Mouse (Mus musculus): ENCODE data around the gene Katnb1. TPM values are rescaled to one million over a fixed set of nuclear protein-coding genes. Genes with fewer than 3 reads are reported as not detected.

The Katnb1 gene
- polyA plus RNA-seq, 1 experiment from 2014 or later: 17.8 TPM

- Histone ChIP-seq H3K36me3 (no peaks in the 10 kb centered on the region), H3K27me3 (replicated peaks) (peaks cover 71% of the 10 kb centered on the region), H3K9me3 (replicated peaks) (no peaks in the 10 kb centered on the region), H3K4me1 (peaks cover 51% of the 10 kb centered on the region), H3K4me3 (peak overlapping the region; percentile 61), H3K4me2 (peak overlapping the region; percentile 73), H3K27ac (0 out of 2 replicates have a peak overlapping the region, but pooled peaks have one; percentile 17), H3K9ac (peak overlapping the region; percentile 63)
- WGBS (ENCODE audit: insufficient replicate concordance): 1% methylated on average over 60 of the region's 66 CpGs
- peak; percentile 46 for ATAC-seq
Observed at GRCm38 (mm10) chr8:95142075-95142831, 61.3 kb downstream of the Katnb1 start.

- Histone ChIP-seq H3K27ac (peak overlapping the region; percentile 17; the same call in 1 of the 2 replicates), H3K4me2 (peak overlapping the region; percentile 73), H3K36me3 (no peaks in the 10 kb centered on the region), H3K4me3 (peak overlapping the region; percentile 61; the same call in 1 of the 2 replicates), H3K4me1 (peaks cover 48% of the 10 kb centered on the region), H3K9me3 (replicated peaks) (no peaks in the 10 kb centered on the region), H3K9ac (no peak overlapping the region), H3K27me3 (replicated peaks) (peaks cover 62% of the 10 kb centered on the region)
- ATAC-seq: no peak
- WGBS (ENCODE audit: insufficient replicate concordance): 37% methylated on average over 17 of the region's 17 CpGs
Observed at GRCm38 (mm10) chr8:95142985-95143804, 62.2 kb downstream of the Katnb1 start.

GRCm38 (mm10) chr8:95143805-95144630 lies 63.0 kb downstream of the Katnb1 start:
- no peak for ATAC-seq
- Histone ChIP-seq H3K4me2 (no peak overlapping the region), H3K9me3 (replicated peaks) (no peaks in the 10 kb centered on the region), H3K27ac (no peak overlapping the region), H3K27me3 (replicated peaks) (peaks cover 55% of the 10 kb centered on the region), H3K4me1 (peaks cover 48% of the 10 kb centered on the region), H3K36me3 (no peaks in the 10 kb centered on the region), H3K4me3 (no peak overlapping the region), H3K9ac (no peak overlapping the region)
- 63% methylated on average over 6 of the region's 6 CpGs for WGBS (ENCODE audit: insufficient replicate concordance)

- H3K4me2 ChIP-seq: no peak overlapping the region
- H3K36me3 ChIP-seq: no peaks in the 10 kb centered on the region
- H3K9me3 ChIP-seq (replicated peaks): no peaks in the 10 kb centered on the region
- H3K4me1 ChIP-seq: peaks cover 53% of the 10 kb centered on the region
- no peak overlapping the region for H3K27ac ChIP-seq
- peaks cover 55% of the 10 kb centered on the region for H3K27me3 ChIP-seq (replicated peaks)
- ATAC-seq: no peak
- WGBS (ENCODE audit: insufficient replicate concordance): 41% methylated on average over 2 of the region's 2 CpGs
- no peak overlapping the region for H3K9ac ChIP-seq
- no peak overlapping the region for H3K4me3 ChIP-seq
Observed at GRCm38 (mm10) chr8:95144631-95145015, 63.6 kb downstream of the Katnb1 start.

GRCm38 (mm10) chr8:95146044-95146745 lies 65.2 kb downstream of the Katnb1 start:
- Histone ChIP-seq H3K9ac (no peak overlapping the region), H3K9me3 (replicated peaks) (no peaks in the 10 kb centered on the region), H3K27me3 (replicated peaks) (peaks cover 44% of the 10 kb centered on the region), H3K27ac (no peak overlapping the region), H3K4me2 (no peak overlapping the region), H3K4me3 (no peak overlapping the region), H3K4me1 (peaks cover 43% of the 10 kb centered on the region), H3K36me3 (no peaks in the 10 kb centered on the region)
- ATAC-seq: no peak
- 60% methylated on average over 2 of the region's 2 CpGs for WGBS (ENCODE audit: insufficient replicate concordance)

DNA sequence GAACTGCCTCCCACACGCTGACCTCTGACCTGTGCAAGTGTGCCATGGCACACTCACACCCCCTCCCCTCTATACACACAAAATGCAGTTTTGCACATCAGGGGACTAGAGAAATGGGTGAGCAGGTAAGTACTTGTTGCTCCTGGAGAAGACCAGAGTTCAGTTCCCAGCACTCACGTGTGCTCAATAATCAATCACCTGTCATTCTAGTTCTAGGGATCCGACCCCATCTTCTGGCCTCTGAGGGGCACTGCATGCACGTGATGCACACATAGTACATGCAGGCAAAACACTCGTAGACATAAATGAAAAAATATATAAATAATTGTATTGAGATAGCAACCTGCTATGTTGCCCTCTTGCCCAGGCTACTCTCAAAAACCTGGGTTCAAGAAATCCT lies 65.9 kb downstream of the Katnb1 start:
- Histone ChIP-seq H3K36me3 (no peaks in the 10 kb centered on the region), H3K9me3 (replicated peaks) (no peaks in the 10 kb centered on the region), H3K4me2 (no peak overlapping the region), H3K27me3 (replicated peaks) (peaks cover 38% of the 10 kb centered on the region), H3K4me3 (no peak overlapping the region), H3K27ac (no peak overlapping the region), H3K4me1 (peaks cover 37% of the 10 kb centered on the region), H3K9ac (no peak overlapping the region)
- no peak for ATAC-seq
- 70% methylated on average over 5 of the region's 5 CpGs for WGBS (ENCODE audit: insufficient replicate concordance)

DNA sequence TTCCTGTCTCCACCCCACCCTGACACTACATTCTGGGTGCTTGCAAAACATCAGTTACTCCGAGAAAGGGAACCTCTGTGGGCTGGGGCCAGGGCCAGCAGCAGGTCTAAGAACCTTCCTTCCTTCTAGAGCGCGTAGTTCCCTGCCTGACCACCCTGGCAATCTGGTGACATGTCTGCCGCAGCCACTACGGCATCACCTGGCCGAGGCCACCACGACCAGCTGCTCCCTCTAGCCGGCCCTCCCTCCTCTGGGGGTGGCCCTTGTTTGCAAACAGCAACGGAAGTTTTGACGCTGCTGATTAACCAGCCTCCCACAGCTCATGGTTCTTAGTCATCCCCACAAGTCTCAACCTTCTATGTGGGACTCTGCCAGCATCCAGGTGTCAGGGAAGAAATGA lies 68.4 kb downstream of the Katnb1 start:
- WGBS (ENCODE audit: insufficient replicate concordance): 16% methylated on average over 10 of the region's 10 CpGs
- ATAC-seq: no peak
- Histone ChIP-seq H3K4me3 (no peak overlapping the region), H3K36me3 (no peaks in the 10 kb centered on the region), H3K27me3 (replicated peaks) (peaks cover 12% of the 10 kb centered on the region), H3K9me3 (replicated peaks) (no peaks in the 10 kb centered on the region), H3K4me2 (no peak overlapping the region), H3K27ac (no peak overlapping the region), H3K9ac (no peak overlapping the region), H3K4me1 (peaks cover 16% of the 10 kb centered on the region; the same call in 1 of the 2 replicates)

- no peak for ATAC-seq
- no peak overlapping the region for H3K4me3 ChIP-seq
- no peaks in the 10 kb centered on the region for H3K9me3 ChIP-seq (replicated peaks)
- H3K36me3 ChIP-seq: no peaks in the 10 kb centered on the region
- peaks cover 3% of the 10 kb centered on the region; the same call in 1 of the 2 replicates for H3K27me3 ChIP-seq (replicated peaks)
- no peak overlapping the region for H3K27ac ChIP-seq
- H3K9ac ChIP-seq: no peak overlapping the region
- 65% methylated on average over 3 of the region's 3 CpGs for WGBS (ENCODE audit: insufficient replicate concordance)
- H3K4me2 ChIP-seq: no peak overlapping the region
- peaks cover 8% of the 10 kb centered on the region; the same call in 1 of the 2 replicates for H3K4me1 ChIP-seq
Observed at GRCm38 (mm10) chr8:95150608-95151007, 69.6 kb downstream of the Katnb1 start.

Other genes starting within 250 kb of the Katnb1 start
- gene Coq9, start 242.9 kb upstream of the Katnb1 start, polyA plus RNA-seq (2016; fragmentation: Nextera tagmentation; extraction: Ambion mirVana): 55.1 and 57.2 TPM in 2 replicates
- gene Ciapin1, start 242.8 kb upstream of the Katnb1 start, polyA plus RNA-seq (2016; fragmentation: Nextera tagmentation; extraction: Ambion mirVana): 80.9 and 83.4 TPM in 2 replicates
- 107 and 112 TPM in 2 replicates for gene Polr2c, start 223.7 kb upstream of the Katnb1 start, polyA plus RNA-seq (2016; fragmentation: Nextera tagmentation; extraction: Ambion mirVana)
- 13.8 and 14.6 TPM in 2 replicates for gene Dok4, start 204.9 kb upstream of the Katnb1 start, polyA plus RNA-seq (2016; fragmentation: Nextera tagmentation; extraction: Ambion mirVana)
- gene Ccdc102a, start 163.1 kb upstream of the Katnb1 start, polyA plus RNA-seq (2016; fragmentation: Nextera tagmentation; extraction: Ambion mirVana): 9.1 and 10.0 TPM in 2 replicates
- gene Adgrg5, start 157.5 kb upstream of the Katnb1 start, polyA plus RNA-seq (2016; fragmentation: Nextera tagmentation; extraction: Ambion mirVana): 0.90 and 0.91 TPM in 2 replicates
- gene Adgrg1, start 106.4 kb upstream of the Katnb1 start, polyA plus RNA-seq (2016; fragmentation: Nextera tagmentation; extraction: Ambion mirVana): 78.5 and 80.9 TPM in 2 replicates
- gene Adgrg3, start 63.5 kb upstream of the Katnb1 start, polyA plus RNA-seq (2016; fragmentation: Nextera tagmentation; extraction: Ambion mirVana): 7.9 and 8.7 TPM in 2 replicates
- 0.14 and 0.37 TPM in 2 replicates for gene Drc7, start 26.1 kb upstream of the Katnb1 start, polyA plus RNA-seq (2016; fragmentation: Nextera tagmentation; extraction: Ambion mirVana)
- gene Kifc3, start 121.6 kb downstream of the Katnb1 start, polyA plus RNA-seq (2016; fragmentation: Nextera tagmentation; extraction: Ambion mirVana): 6.2 and 8.8 TPM in 2 replicates
- not detected in 2 replicates for gene Cngb1, start 225.4 kb downstream of the Katnb1 start, polyA plus RNA-seq (2016; fragmentation: Nextera tagmentation; extraction: Ambion mirVana)
- not detected in 2 replicates for gene Tepp, start 229.4 kb downstream of the Katnb1 start, polyA plus RNA-seq (2016; fragmentation: Nextera tagmentation; extraction: Ambion mirVana)